Mouse (Mus musculus) kidney, embryonic 15.5 days (tissue): Measurements from ENCODE around the gene Psg29. TPM values are rescaled to one million over a fixed set of nuclear protein-coding genes. Genes with fewer than 3 reads are reported as not detected.
A peak's percentile ranks its signal among the peaks of the same experiment; 100 is the strongest.

ENCODE experiments used
- ATAC-seq: fragments of 200-750 bp; cut with Nextera tagmentation; replicated peaks from 2 replicates; pipeline ENCODE4 v1.8.0; 2017; ENCODE audit warnings: moderate TSS enrichment; ENCODE audit not compliant: low FRiP score
- H3K27ac ChIP-seq: fragments of 300-500 bp; sonication (generic); 2 replicates; pipeline ENCODE4 v1.5.1; 2015; ENCODE audit warnings: mild to moderate bottlenecking, inconsistent platforms
- H3K27me3 ChIP-seq: fragments of 300-500 bp; sonication (generic); 2 replicates; pipeline ENCODE4 v1.6.1; 2015; ENCODE audit warnings: inconsistent platforms
- H3K36me3 ChIP-seq: fragments of 300-500 bp; sonication (generic); 2 replicates; pipeline ENCODE4 v1.6.1; 2015; ENCODE audit warnings: inconsistent platforms
- H3K4me1 ChIP-seq: fragments of 300-500 bp; sonication (generic); 2 replicates; pipeline ENCODE4 v1.6.1; 2015; ENCODE audit warnings: inconsistent platforms
- H3K4me2 ChIP-seq: fragments of 300-500 bp; sonication (generic); 2 replicates; pipeline ENCODE4 v1.6.1; 2015; ENCODE audit warnings: moderate library complexity, mild to moderate bottlenecking, inconsistent platforms
- H3K4me3 ChIP-seq: fragments of 300-500 bp; sonication (generic); replicated peaks from 2 replicates; pipeline ENCODE4 v1.5.1; 2015; ENCODE audit warnings: mild to moderate bottlenecking, inconsistent platforms
- H3K9ac ChIP-seq: fragments of 300-500 bp; sonication (generic); 2 replicates; pipeline ENCODE4 v1.6.1; 2015; ENCODE audit warnings: mild to moderate bottlenecking, inconsistent platforms
- H3K9me3 ChIP-seq: fragments of 300-500 bp; sonication (generic); replicated peaks from 2 replicates; pipeline ENCODE4 v1.6.1; 2016; ENCODE audit warnings: inconsistent platforms
- WGBS: fragments of 180-500 bp; shearing (Covaris S2); methylation state at CpG from one replicate; pipeline ENCODE4 v1.1.7; 2015; ENCODE audit warnings: mixed read lengths; 5-methylcytosine and 5-hydroxymethylcytosine counted together
- polyA plus RNA-seq: library from polyadenylated mRNA; unstranded; fragments of >200 nt; fragmentation: Nextera tagmentation; extraction: Ambion mirVana; gene quantifications from 2 replicates; pipeline ENCODE4 v1.2.1, GENCODE M21; 2015

The Psg29 gene
- not detected in 2 replicates for polyA plus RNA-seq

DNA sequence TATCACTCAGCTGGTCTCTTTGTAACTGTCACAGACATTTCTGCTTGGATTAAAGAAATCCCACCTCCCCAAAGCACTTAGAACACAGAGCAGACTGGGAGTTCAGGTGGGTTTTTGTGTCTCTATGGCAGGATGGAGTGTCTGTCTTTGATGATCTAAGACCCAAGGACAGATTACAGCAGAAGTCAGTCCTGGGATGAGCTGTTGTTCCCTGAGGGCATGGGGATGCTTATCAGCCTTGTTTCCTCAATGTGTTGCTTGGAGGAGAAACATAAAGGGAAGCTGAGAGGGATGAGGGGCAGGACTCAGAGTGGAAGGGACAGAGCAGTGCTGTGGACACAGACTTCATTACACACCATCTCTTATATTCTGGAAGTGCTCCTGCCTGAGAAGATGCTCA lies at the start of gene Psg29:
Gene Psg29, plus strand, starts transcription at position 301 of the 400 bp plus-strand sequence.
- H3K4me3 ChIP-seq: no peak within 1 kb of the TSS
- no peak within 1 kb of the TSS for H3K27ac ChIP-seq
- H3K9me3 ChIP-seq: no peaks in the 10 kb centered on the region
- no peak for ATAC-seq
- H3K9ac ChIP-seq: no peak within 1 kb of the TSS
- no peaks in the 10 kb centered on the region for H3K4me1 ChIP-seq
- H3K27me3 ChIP-seq: no peaks in the 10 kb centered on the region
- H3K4me2 ChIP-seq: no peak within 1 kb of the TSS
- no peaks in the 10 kb centered on the region for H3K36me3 ChIP-seq

DNA sequence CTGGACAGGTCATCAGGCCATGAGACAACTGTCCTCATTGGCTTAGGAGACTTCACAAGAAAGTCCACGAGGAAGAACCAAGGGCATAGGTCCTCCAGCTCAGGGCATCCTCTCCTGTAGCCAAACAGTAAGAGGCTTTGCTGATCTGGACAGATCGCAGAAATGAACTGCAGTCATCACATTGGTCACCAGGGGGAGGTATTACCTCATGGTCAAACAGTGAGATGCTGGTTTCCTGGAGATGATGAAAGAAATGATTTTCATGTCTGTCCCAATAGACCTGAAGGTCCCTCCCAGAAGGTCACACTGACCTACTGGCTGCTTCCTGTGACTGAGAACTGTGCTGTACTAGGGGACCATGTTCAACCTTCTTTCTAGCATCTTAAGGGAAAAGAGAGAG lies 47.6 kb upstream of the Psg29 start:
- no peak overlapping the region for H3K9ac ChIP-seq
- H3K4me2 ChIP-seq: no peak overlapping the region
- no peaks in the 10 kb centered on the region for H3K27me3 ChIP-seq
- H3K4me3 ChIP-seq: no peak overlapping the region
- no peaks in the 10 kb centered on the region for H3K9me3 ChIP-seq
- no peak overlapping the region for H3K27ac ChIP-seq
- no peaks in the 10 kb centered on the region for H3K4me1 ChIP-seq
- no peak for ATAC-seq
- WGBS: 46% methylated on average over 2 of the region's 2 CpGs
- no peaks in the 10 kb centered on the region for H3K36me3 ChIP-seq

DNA sequence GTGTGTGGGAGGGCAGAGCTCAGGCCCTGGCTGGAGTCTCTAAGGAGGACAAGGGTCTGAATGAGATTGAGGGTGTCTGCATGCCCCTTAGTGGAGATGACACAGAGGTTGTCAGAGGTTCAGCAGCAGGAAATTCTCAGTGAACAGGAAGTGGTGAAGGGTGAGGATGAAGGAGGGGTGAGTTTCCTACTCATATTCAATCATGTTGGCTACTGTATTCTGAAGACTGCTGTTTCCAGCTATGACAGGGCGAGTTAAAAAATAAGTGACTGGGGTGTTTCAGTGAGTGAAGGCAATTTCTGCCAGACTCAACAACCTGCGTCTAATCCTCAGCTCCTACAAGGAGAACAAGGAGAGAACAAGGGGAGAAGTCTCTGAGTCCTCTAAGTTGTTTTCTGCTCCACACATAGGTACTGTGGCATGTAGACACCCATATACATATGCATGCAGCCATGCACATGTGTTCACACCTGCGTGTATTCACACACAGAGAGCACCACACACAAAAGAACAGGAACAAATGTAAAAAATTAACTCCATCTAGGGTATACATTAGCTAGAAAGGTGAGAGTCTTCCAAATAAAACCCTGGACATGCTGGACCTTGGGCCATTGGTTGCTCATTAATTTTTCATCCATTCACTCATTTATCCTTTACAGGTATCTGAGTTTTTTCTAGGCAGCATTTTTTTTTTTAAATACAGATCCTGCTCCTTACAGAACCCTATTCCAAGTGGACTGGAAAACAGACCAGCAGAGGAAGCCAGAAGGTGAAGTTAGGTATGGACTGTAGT lies 46.2 kb upstream of the Psg29 start:
- H3K4me1 ChIP-seq: no peaks in the 10 kb centered on the region
- no peak overlapping the region for H3K9ac ChIP-seq
- no peaks in the 10 kb centered on the region for H3K27me3 ChIP-seq
- no peak overlapping the region for H3K27ac ChIP-seq
- no peak overlapping the region for H3K4me2 ChIP-seq
- 0 out of 2 replicates have a peak, but pooled peaks have one; percentile 52 for ATAC-seq
- no peak overlapping the region for H3K4me3 ChIP-seq
- no peaks in the 10 kb centered on the region for H3K36me3 ChIP-seq
- 68% methylated on average over 3 of the region's 3 CpGs for WGBS
- no peaks in the 10 kb centered on the region for H3K9me3 ChIP-seq

DNA sequence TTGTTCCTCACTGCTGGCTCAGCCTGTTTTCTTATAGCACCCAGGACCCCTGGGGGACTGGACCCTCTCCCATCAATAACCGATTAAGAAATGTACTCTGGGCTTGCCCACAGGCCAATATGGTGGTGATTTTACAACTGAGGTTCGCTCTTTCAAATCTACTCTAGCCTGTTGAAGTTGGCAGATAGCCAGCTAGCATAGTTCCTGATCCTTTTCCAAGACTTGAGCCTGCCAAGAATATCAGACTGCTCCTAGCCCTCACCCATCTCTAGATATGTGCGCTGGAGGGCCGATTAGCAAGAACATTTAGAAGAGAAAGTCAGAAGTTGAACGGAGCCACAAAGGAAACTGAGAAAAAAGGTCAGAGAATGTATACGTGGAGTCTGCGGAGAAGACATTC lies 44.3 kb upstream of the Psg29 start:
- no peaks in the 10 kb centered on the region for H3K27me3 ChIP-seq
- no peaks in the 10 kb centered on the region for H3K36me3 ChIP-seq
- no peak overlapping the region for H3K4me2 ChIP-seq
- no peak overlapping the region for H3K4me3 ChIP-seq
- WGBS: 66% methylated on average over 7 of the region's 7 CpGs
- no peak for ATAC-seq
- no peaks in the 10 kb centered on the region for H3K9me3 ChIP-seq
- no peaks in the 10 kb centered on the region for H3K4me1 ChIP-seq
- no peak overlapping the region for H3K27ac ChIP-seq
- no peak overlapping the region for H3K9ac ChIP-seq

DNA sequence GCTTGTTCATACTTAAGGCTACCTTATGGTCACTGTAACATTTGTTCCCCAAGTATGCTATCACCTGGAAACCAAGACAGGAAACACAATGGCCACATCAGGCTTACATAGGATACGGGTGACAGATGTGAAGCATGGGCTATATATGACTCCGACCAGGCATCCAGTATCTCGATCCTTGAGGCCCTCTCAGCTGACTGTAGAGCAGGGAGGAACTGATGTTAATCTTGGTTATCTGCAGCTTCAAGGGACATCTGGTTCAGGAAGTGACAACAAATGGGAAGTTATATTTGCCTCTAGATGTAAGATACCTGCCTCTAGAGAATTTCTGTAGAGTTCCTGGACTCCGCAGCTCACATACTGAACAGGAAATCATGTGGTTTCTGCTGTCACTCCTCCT lies 31.4 kb upstream of the Psg29 start:
- Histone ChIP-seq H3K4me1 (no peaks in the 10 kb centered on the region), H3K9ac (no peak overlapping the region), H3K4me2 (no peak overlapping the region), H3K27me3 (no peaks in the 10 kb centered on the region), H3K27ac (no peak overlapping the region), H3K4me3 (no peak overlapping the region), H3K36me3 (no peaks in the 10 kb centered on the region), H3K9me3 (no peaks in the 10 kb centered on the region)
- no peak for ATAC-seq
- WGBS: 84% methylated on average over 4 of the region's 4 CpGs

DNA sequence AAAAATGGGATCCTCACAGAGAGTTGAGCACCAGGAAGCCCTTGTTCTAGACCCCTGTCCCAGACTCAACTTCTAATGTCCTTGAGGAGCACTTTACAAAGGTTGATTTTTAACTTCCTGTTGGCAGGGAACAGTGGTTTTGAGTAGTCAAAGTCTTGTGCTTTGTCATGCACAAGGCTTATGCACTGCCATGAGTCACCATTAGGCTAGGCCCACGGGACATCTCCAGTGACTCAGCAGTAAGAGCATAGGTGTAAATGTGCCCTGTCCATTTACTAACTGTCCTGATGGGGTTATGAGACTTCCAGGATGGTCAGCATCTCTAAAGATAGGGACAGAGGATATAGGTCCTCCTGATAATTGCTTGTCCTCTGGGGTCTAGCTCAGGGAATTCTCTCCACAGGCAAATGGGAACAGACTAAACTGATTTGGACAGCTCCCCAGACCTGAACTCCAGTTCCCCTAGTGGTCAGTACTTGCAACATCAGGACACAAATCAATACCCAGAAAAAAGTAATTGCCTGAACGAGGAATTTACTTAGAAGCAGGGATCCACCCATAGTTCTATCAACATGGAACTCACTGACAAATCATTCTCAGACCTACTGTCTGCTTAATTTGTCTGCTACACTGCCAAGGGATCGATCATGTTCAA lies 2.4 kb downstream of the Psg29 start:
- Histone ChIP-seq H3K36me3 (no peaks in the 10 kb centered on the region), H3K27ac (no peak overlapping the region), H3K27me3 (no peaks in the 10 kb centered on the region), H3K4me1 (no peaks in the 10 kb centered on the region), H3K4me2 (no peak overlapping the region), H3K9me3 (no peaks in the 10 kb centered on the region), H3K4me3 (no peak overlapping the region), H3K9ac (no peak overlapping the region)
- 72% methylated on average over 3 of the region's 3 CpGs for WGBS
- no peak; the same call in 1 of the 2 replicates for ATAC-seq

Other genes starting within 250 kb of the Psg29 start
- gene Pnmal1, start 243.8 kb upstream of the Psg29 start, polyA plus RNA-seq: 0.58 and 0.90 TPM in 2 replicates
- gene Gm42372, start 220.4 kb upstream of the Psg29 start, polyA plus RNA-seq: 0.23 and 0.31 TPM in 2 replicates
- gene Ccdc8, start 210.8 kb upstream of the Psg29 start, polyA plus RNA-seq: 35.7 and 41.2 TPM in 2 replicates
- gene Ppp5c, start 175.6 kb upstream of the Psg29 start, polyA plus RNA-seq: 110 and 115 TPM in 2 replicates
- 18.4 and 22.5 TPM in 2 replicates for gene Hif3a, start 141.1 kb upstream of the Psg29 start, polyA plus RNA-seq
- 0.09 and 0.13 TPM in 2 replicates for gene Psg16, start 129.4 kb upstream of the Psg29 start, polyA plus RNA-seq
- gene Ceacam3, start 53.2 kb upstream of the Psg29 start, polyA plus RNA-seq: not detected in 2 replicates